Comparison of ENCODE assay signal across 18 mouse cellular contexts in the genomic region with DNA sequence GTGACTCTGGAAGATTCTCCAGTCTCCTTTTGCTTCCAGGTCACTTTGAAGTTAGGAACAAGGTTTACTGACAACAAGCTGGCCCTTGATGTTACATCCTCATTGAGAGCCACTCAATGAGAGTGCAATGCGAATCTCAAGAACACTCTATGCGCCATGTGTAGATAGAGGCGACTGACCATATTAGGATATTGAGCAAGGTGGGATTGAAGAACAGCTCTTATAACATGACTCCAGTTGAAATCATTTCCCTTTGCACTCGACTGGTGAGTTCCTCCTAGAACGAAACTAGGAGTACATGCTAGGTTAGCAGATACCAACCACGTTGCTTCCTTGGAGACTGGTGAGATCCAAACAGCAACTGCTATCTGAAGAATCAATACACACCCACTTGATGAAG.
A peak's percentile ranks its signal among the peaks of the same experiment; 100 is the strongest.
DNase-seq lines count a peak whose midpoint lies in the region; ATAC-seq and TF ChIP-seq lines count a peak whose summit lies in the region.
"Had no signal": no experiment of that assay in that cellular context is flagged by ENCODE, and none has a peak within 500 bp of the region (broad histone marks: within the 10 kb centered on the region; RNA-seq: fewer than 3 reads in every experiment).

No protein-coding gene starts in this region.

- peak; percentile 77 for ATAC-seq in lung, postnatal 0 days
- ATAC-seq: forebrain, embryonic 13.5 days; forebrain, embryonic 15.5 days; forebrain, postnatal 0 days had no signal

- H3K27ac ChIP-seq in lung, postnatal 0 days (ENCODE audit: low read length) = no peak overlapping the region
- H3K27ac ChIP-seq: embryonic facial prominence, embryonic 10.5 days; embryonic facial prominence, embryonic 12.5 days; forebrain, embryonic 13.5 days; forebrain, embryonic 15.5 days had no signal

- no peak for TF ChIP-seq POLR2A in lung, adult 2 months (IDR thresholded peaks at IDR 0.05; ENCODE audit: borderline replicate concordance, extremely low read depth, low read depth, low read length)

- no peaks in the 10 kb centered on the region for H3K27me3 ChIP-seq in lung, postnatal 0 days (replicated peaks; ENCODE audit: insufficient read depth, low read length)
- H3K27me3 ChIP-seq: embryonic facial prominence, embryonic 12.5 days; forebrain, embryonic 13.5 days; forebrain, embryonic 15.5 days had no signal

- TF ChIP-seq CTCF in lung, postnatal 0 days (IDR thresholded peaks at IDR 0.05) = no peak
- TF ChIP-seq CTCF in lung, adult 2 months (IDR thresholded peaks at IDR 0.05; ENCODE audit: insufficient read depth, low read length) = no peak

- H3K4me1 ChIP-seq in lung, postnatal 0 days (ENCODE audit: insufficient read depth, low read depth, low read length) = no peaks in the 10 kb centered on the region
- no peaks in the 10 kb centered on the region; the same call in 1 of the 2 replicates for H3K4me1 ChIP-seq in lung, adult 2 months (ENCODE audit: control insufficient read depth, insufficient read depth, low read length)
- H3K4me1 ChIP-seq: embryonic facial prominence, embryonic 10.5 days; embryonic facial prominence, embryonic 12.5 days; forebrain, embryonic 13.5 days; forebrain, embryonic 15.5 days had no signal

- H3K36me3 ChIP-seq in lung, postnatal 0 days (ENCODE audit: insufficient read depth, low read length) = no peaks in the 10 kb centered on the region
- H3K36me3 ChIP-seq: embryonic facial prominence, embryonic 10.5 days; embryonic facial prominence, embryonic 12.5 days; forebrain, embryonic 15.5 days had no signal

- no peak overlapping the region for H3K9ac ChIP-seq in lung, postnatal 0 days (replicated peaks; ENCODE audit: low read depth)
- H3K9ac ChIP-seq: embryonic facial prominence, embryonic 12.5 days; forebrain, embryonic 13.5 days; forebrain, embryonic 15.5 days; forebrain, postnatal 0 days had no signal

- no peak overlapping the region for H3K4me3 ChIP-seq in lung, postnatal 0 days (ENCODE audit: low read depth, low read length)
- no peak overlapping the region for H3K4me3 ChIP-seq in lung, adult 2 months (replicated peaks; ENCODE audit: extremely low read depth, low read depth, low read length)
- H3K4me3 ChIP-seq: embryonic facial prominence, embryonic 10.5 days; embryonic facial prominence, embryonic 12.5 days; forebrain, embryonic 13.5 days; forebrain, embryonic 15.5 days had no signal

- 63% methylated on average over 6 of the region's 6 CpGs for WGBS in lung, postnatal 0 days
- WGBS in lung, adult 2 months = 67% methylated on average over 6 of the region's 6 CpGs

- peak; percentile 31; the same call in 1 of the 2 replicates for TF ChIP-seq EP300 in lung, postnatal 0 days (IDR thresholded peaks at IDR 0.05)

- H3K9me3 ChIP-seq in lung, postnatal 0 days (ENCODE audit: low read length) = no peaks in the 10 kb centered on the region
- H3K9me3 ChIP-seq: embryonic facial prominence, embryonic 10.5 days; embryonic facial prominence, embryonic 12.5 days; forebrain, embryonic 13.5 days; forebrain, embryonic 15.5 days had no signal

- no peak overlapping the region for H3K4me2 ChIP-seq in lung, postnatal 0 days (replicated peaks; ENCODE audit: low read depth, low read length)
- H3K4me2 ChIP-seq: embryonic facial prominence, embryonic 12.5 days; forebrain, embryonic 13.5 days; forebrain, embryonic 15.5 days had no signal

- DNase-seq in lung, postnatal 0 days (ENCODE audit: low spot score) = peak; percentile 49
- DNase-seq in lung, adult 2 months = no peak
- DNase-seq in lung, postnatal 25 days (ENCODE audit: low spot score) = peak; percentile 64
- no peak for DNase-seq in cerebellum, adult 9-11 months
- DNase-seq in right cerebral cortex, postnatal 25 days = no peak
- DNase-seq: adrenal gland, adult 2 months; adrenal gland, postnatal 10 days; adrenal gland, postnatal 25 days; cerebellum, adult 11 months; cerebellum, adult 18-20 months; cerebellum, adult 8-10 months; cerebellum, postnatal 10 days; cerebellum, postnatal 25 days; forebrain, postnatal 0 days had no signal

Comparison
In these comparisons a context has a peak if more than half of its experiments do, and no peak if none do; other contexts are left out.
1. DNase-seq: peak in lung, postnatal 0 days (single experiment) and lung, postnatal 25 days (single experiment); none in lung, adult 2 months (single experiment), cerebellum, adult 9-11 months (single experiment) and right cerebral cortex, postnatal 25 days (single experiment).